Mouse (Mus musculus) brain, embryonic 14.5 days (tissue): ENCODE results near the gene Vmo1.

Source experiments
- CTCF ChIP-seq: fragments of 200-500 bp; IDR thresholded peaks from 2 replicates; pipeline ENCODE4 v1.5.1; 2012; ENCODE audit warnings: inconsistent platforms, mild to moderate bottlenecking, moderate library complexity, borderline replicate concordance; ENCODE audit not compliant: insufficient read depth, insufficient read length; ENCODE audit errors: extremely low read depth
- POLR2A ChIP-seq: fragments of 200-500 bp; IDR thresholded peaks from 2 replicates; pipeline ENCODE4 v1.6.1; 2012; ENCODE audit warnings: mild to moderate bottlenecking, inconsistent platforms, borderline replicate concordance; ENCODE audit not compliant: poor library complexity, insufficient read depth, insufficient read length, severe bottlenecking; ENCODE audit errors: extremely low read depth

DNA sequence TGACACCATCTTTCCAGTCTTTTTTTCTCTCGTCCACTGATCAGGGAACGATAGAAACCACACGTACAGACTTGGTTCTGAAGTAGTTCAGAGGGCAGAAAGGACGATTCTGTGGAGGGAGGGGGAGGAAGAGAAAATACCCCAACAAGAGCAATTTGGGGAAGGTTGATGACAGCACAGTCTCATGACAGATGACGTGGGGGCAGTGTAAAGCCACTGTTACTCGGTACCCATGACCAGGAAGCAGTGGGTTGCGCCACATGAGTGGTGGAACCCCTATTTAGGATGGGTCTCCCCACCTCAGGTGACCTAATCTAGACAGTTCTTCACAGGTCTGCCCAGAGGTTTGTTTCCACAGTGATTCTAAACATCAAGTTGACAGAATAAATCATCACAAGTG lies 14.2 kb upstream of the Vmo1 start:
- TF ChIP-seq CTCF (no peak), POLR2A (no peak)
